Mouse (Mus musculus) forebrain, embryonic 10.5 days (tissue): ENCODE data around the gene Coil. TPM values are rescaled to one million over a fixed set of nuclear protein-coding genes. Genes with fewer than 3 reads are reported as not detected.

Experiments used
- DNase-seq: peaks from one replicate; pipeline ENCODE4 v3.0.0-alpha.2; 2017; ENCODE audit warnings: low spot score; ENCODE audit errors: extremely low spot score
- H3K27ac ChIP-seq: fragments of 300-500 bp; sonication (generic); 2 replicates; pipeline ENCODE4 v1.5.1; 2016; ENCODE audit warnings: mild to moderate bottlenecking
- H3K27me3 ChIP-seq: fragments of 300-500 bp; sonication (generic); 2 replicates; pipeline ENCODE4 v1.6.1; 2016; ENCODE audit warnings: mild to moderate bottlenecking; ENCODE audit not compliant: poor library complexity, severe bottlenecking
- H3K36me3 ChIP-seq: fragments of 300-500 bp; sonication (generic); replicated peaks from 2 replicates; pipeline ENCODE4 v1.6.1; 2016; ENCODE audit warnings: mild to moderate bottlenecking, moderate library complexity
- H3K4me1 ChIP-seq: fragments of 300-500 bp; sonication (generic); 2 replicates; pipeline ENCODE4 v1.6.1; 2016
- H3K4me3 ChIP-seq: fragments of 300-500 bp; sonication (generic); 2 replicates; pipeline ENCODE4 v1.5.1; 2016; ENCODE audit warnings: mild to moderate bottlenecking, moderate library complexity
- H3K9me3 ChIP-seq: fragments of 300-500 bp; sonication (generic); 2 replicates; pipeline ENCODE4 v1.6.1; 2016; ENCODE audit warnings: mild to moderate bottlenecking, moderate library complexity
- WGBS: fragments of 180-500 bp; shearing (Covaris S2); methylation state at CpG from one replicate; pipeline ENCODE4 v1.1.7; 2016; 5-methylcytosine and 5-hydroxymethylcytosine counted together
- polyA plus RNA-seq: library from polyadenylated mRNA; unstranded; fragments of >200 nt; fragmentation: Nextera tagmentation; extraction: Ambion mirVana; gene quantifications from 2 replicates; pipeline ENCODE4 v1.2.1, GENCODE M21; 2016

Gene Coil
- polyA plus RNA-seq, 1 experiment from 2014 or later = 29.4 TPM

DNA sequence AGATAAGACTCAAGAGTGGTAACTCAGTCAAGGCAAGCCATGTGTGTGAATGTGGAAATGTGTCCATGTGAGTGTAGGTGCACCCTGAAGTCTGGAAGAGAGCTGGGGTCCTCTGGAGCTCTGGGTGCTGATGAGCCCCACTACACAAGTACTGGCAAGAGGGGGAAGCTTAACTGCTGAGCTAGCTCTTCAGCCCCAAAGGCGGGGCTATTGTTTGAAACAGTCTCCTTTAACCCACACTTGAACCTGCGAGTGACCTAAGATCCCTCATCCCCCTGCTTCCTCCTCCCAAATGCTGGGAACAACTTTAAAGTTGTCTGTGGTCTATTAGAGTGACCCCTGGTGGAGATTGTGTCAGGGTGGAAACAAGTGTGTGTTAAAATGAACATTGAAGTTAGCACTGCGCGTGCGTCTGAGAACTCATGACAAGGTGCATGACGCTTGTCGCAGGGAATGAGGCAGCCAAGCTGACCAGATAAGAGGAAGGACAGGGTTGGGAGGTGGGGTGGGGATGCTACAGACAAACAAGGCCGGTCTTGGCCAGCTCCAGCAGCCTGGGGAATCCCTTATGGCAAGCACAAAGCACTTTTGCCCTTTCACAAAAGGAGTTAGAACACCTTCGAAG, 50.7 kb downstream of the Coil start:
- no peak for DNase-seq
- Histone ChIP-seq H3K9me3 (no peaks in the 10 kb centered on the region), H3K27ac (no peak overlapping the region), H3K4me1 (no peaks in the 10 kb centered on the region), H3K36me3 (0 out of 2 replicates have a peak, but pooled peaks cover 2% of the 10 kb centered on the region), H3K4me3 (no peak overlapping the region), H3K27me3 (no peaks in the 10 kb centered on the region)
- 72% methylated on average over 9 of the region's 9 CpGs for WGBS

DNA sequence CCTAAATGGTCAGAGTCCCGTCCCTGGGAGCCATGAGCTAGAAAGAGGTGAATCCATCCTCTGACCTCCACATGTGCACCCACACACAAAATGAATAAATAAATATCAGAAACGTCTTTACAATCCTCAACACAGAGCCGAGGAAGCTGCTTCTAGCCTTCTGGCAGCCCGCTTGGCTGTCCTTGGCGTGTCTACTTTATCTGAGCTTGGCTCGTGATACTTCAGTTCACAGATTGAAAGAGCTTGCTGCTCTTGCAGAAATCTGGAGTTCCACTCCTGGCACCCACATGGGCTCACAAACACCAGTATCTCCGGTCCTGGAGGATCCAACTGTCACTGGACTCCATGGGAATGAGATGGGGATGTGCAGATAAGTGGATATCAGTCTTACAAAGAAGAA, 51.6 kb downstream of the Coil start:
- WGBS = 92% methylated on average over 7 of the region's 7 CpGs
- Histone ChIP-seq H3K27me3 (no peaks in the 10 kb centered on the region), H3K36me3 (no peaks in the 10 kb centered on the region), H3K27ac (no peak overlapping the region), H3K4me1 (no peaks in the 10 kb centered on the region), H3K4me3 (no peak overlapping the region), H3K9me3 (no peaks in the 10 kb centered on the region)
- no peak for DNase-seq

GRCm38 (mm10) chr11:89022120-89022731, 52.2 kb downstream of the Coil start:
- WGBS = 78% methylated on average over 8 of the region's 8 CpGs
- DNase-seq = no peak

DNA sequence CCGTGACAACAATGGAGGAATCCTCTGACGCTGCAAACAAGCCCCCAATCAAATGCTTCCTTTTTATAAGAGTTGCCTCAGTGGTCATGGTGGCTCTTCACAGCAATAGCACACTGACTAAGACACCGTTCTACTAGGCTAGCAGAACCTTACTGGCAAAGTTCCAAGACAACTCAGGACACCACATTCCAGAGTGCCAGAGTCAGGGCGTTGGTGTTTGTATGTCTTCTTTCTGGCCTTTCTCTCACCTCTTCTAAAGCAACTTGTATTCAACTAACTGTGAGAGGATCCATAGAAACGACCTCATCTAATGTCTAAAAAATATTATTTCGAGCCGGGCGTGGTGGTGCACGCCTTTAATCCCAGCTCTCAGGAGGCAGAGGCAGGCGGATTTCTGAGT, 53.4 kb downstream of the Coil start:
- H3K4me3 ChIP-seq = no peak overlapping the region
- WGBS = 80% methylated on average over 10 of the region's 10 CpGs
- no peaks in the 10 kb centered on the region for H3K9me3 ChIP-seq
- no peaks in the 10 kb centered on the region for H3K4me1 ChIP-seq
- H3K36me3 ChIP-seq = no peaks in the 10 kb centered on the region
- DNase-seq = no peak
- H3K27me3 ChIP-seq = no peaks in the 10 kb centered on the region
- H3K27ac ChIP-seq = no peak overlapping the region

More at GRCm38 (mm10) chr11:89022120-89022731, 52.2 kb downstream of the Coil start:
- no peak overlapping the region for H3K4me3 ChIP-seq
- no peak overlapping the region for H3K27ac ChIP-seq
- H3K27me3 ChIP-seq = no peaks in the 10 kb centered on the region
- no peaks in the 10 kb centered on the region for H3K36me3 ChIP-seq
- H3K4me1 ChIP-seq = no peaks in the 10 kb centered on the region
- no peaks in the 10 kb centered on the region for H3K9me3 ChIP-seq

DNA sequence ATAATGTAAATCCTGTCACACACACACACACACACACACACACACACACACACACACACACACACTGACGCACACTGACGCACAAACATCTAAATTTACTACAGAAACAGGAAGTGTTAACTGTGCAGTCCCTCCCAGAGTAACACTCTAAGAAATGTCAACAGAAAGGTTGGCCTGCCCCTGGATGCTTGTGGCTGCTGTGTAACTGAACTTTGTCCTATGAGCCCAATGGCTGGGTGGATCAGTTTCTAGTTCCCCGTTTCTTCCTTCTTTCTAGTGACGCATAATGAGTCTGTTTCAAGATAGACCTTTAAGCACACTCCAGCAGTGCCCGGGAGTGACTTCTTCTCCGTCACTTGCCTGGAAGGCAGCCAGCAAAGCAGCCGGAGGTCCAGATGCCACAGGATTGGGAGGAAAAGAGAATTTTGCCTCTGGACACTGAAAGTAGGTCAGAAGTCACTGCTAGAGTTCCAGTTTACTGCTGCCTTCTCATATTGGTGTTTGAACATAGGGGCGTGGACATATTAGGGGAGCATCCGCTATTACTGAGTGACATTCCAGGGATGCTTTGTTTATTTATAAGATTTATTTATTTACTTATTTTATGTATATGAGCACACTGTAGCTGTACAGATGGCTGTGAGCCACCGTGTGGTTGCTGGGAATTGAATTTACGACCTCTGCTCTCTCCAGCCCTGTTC, 54.3 kb downstream of the Coil start:
- no peak overlapping the region for H3K27ac ChIP-seq
- H3K4me1 ChIP-seq = 0 out of 2 replicates have a peak, but pooled peaks cover 4% of the 10 kb centered on the region
- no peaks in the 10 kb centered on the region for H3K9me3 ChIP-seq
- no peak overlapping the region for H3K4me3 ChIP-seq
- 86% methylated on average over 11 of the region's 11 CpGs for WGBS
- DNase-seq = no peak
- H3K36me3 ChIP-seq = no peaks in the 10 kb centered on the region
- no peaks in the 10 kb centered on the region for H3K27me3 ChIP-seq

GRCm38 (mm10) chr11:89025603-89026002, 55.6 kb downstream of the Coil start:
- H3K4me3 ChIP-seq = no peak overlapping the region
- 85% methylated on average over 3 of the region's 3 CpGs for WGBS

DNA sequence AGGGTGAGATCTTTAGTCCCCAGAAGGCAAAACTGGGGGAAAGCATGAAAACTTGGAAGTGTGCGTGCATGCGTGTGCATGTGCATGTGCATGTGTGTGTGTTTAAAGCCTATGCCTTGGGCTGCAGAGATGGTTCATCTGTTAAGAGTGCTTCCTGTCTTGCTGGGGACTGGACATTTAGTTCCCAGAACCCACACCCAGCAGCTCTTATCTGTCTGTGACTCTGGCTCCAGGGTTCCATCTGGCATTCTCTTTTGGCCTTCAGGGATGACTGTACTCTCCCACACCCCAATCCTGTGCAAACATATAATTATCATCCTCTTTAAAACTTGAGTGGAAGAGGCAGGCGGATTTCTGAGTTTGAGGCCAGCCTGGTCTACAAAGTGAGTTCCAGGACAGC, 56.1 kb downstream of the Coil start:
- 94% methylated on average over 3 of the region's 3 CpGs for WGBS
- DNase-seq = no peak
- Histone ChIP-seq H3K4me3 (no peak overlapping the region), H3K9me3 (no peaks in the 10 kb centered on the region), H3K4me1 (peaks cover 10% of the 10 kb centered on the region; the same call in 1 of the 2 replicates), H3K27me3 (no peaks in the 10 kb centered on the region), H3K27ac (no peak overlapping the region), H3K36me3 (no peaks in the 10 kb centered on the region)

More at GRCm38 (mm10) chr11:89025603-89026002, 55.6 kb downstream of the Coil start:
- Histone ChIP-seq H3K36me3 (no peaks in the 10 kb centered on the region), H3K4me1 (peaks cover 9% of the 10 kb centered on the region; the same call in 1 of the 2 replicates), H3K27me3 (no peaks in the 10 kb centered on the region), H3K27ac (no peak overlapping the region), H3K9me3 (no peaks in the 10 kb centered on the region)
- DNase-seq = no peak

DNA sequence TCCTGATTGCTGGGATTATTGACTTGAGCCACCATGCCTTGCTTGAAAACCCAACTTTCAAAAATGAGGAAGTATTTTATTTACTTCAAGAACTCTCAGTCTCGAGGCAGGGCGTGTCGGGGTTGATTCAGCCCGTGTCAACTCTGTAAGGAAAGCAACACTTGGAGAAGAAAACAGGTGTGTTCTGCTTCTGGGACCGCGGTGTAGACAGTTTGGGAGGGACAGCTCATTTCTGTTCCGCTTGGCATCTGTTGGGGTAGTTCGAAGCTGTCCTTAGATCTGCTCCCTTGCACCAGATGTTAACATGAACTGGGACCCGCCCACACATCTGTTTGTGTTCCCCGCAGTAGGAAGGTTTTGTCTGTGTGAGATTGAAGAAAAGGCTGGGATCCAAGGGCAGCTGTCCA, 57.9 kb downstream of the Coil start:
- Histone ChIP-seq H3K36me3 (no peaks in the 10 kb centered on the region), H3K9me3 (no peaks in the 10 kb centered on the region), H3K27me3 (no peaks in the 10 kb centered on the region), H3K4me3 (no peak overlapping the region), H3K27ac (no peak overlapping the region), H3K4me1 (peaks cover 10% of the 10 kb centered on the region; the same call in 1 of the 2 replicates)
- WGBS = 86% methylated on average over 10 of the region's 10 CpGs
- DNase-seq = no peak

DNA sequence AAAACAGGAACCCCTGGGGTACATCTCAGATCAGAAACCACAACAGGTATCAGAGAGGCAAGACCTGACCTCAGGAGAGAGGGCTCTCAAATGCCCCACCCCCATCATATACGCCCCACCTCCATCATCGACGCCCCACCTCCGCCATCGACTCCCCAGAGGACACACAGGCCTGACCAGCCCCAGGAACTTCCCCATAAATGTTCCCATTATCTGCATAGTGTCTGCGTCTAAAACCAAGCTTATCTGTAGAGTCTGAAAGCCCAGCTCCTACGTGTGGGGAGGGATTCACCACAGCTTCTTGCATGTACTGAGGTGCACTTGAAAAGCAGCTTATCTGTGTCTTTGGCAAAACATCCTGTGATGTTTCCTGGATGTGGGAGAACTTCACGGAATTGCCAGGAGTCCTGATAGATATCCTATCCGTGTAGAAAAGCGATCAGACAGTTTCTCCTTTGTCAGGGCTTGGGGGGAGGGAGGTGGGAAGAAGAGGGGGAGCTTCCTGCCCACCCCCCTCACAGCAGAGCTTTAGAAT, 58.9 kb downstream of the Coil start:
- peaks cover 10% of the 10 kb centered on the region; the same call in 1 of the 2 replicates for H3K4me1 ChIP-seq
- no peak overlapping the region for H3K27ac ChIP-seq
- no peak overlapping the region for H3K4me3 ChIP-seq
- H3K9me3 ChIP-seq = no peaks in the 10 kb centered on the region
- DNase-seq = no peak
- no peaks in the 10 kb centered on the region for H3K36me3 ChIP-seq
- no peaks in the 10 kb centered on the region for H3K27me3 ChIP-seq
- 64% methylated on average over 10 of the region's 10 CpGs for WGBS

DNA sequence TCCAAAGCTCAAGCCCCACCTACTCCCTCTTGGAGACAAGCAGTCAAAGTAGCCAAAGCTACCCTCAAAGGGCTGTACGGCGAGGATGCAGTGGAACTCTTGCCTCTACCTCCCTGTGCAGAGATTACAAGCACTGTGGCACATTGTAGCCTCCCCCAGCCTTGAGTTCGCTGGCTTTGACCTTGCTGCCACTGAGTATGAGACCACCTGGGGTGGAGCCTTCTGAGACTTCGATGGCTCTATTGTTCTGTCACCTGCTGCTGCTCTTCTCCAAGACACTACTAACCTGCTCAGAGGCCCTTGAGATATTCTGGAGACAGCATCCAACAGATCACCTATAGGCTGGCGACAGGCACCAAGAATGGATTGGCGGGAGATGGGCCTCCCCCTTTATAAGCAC, 60.5 kb downstream of the Coil start:
- WGBS = 76% methylated on average over 6 of the region's 6 CpGs
- Histone ChIP-seq H3K4me3 (no peak overlapping the region), H3K27ac (no peak overlapping the region), H3K4me1 (peaks cover 10% of the 10 kb centered on the region; the same call in 1 of the 2 replicates), H3K36me3 (no peaks in the 10 kb centered on the region), H3K9me3 (no peaks in the 10 kb centered on the region), H3K27me3 (no peaks in the 10 kb centered on the region)
- no peak for DNase-seq

DNA sequence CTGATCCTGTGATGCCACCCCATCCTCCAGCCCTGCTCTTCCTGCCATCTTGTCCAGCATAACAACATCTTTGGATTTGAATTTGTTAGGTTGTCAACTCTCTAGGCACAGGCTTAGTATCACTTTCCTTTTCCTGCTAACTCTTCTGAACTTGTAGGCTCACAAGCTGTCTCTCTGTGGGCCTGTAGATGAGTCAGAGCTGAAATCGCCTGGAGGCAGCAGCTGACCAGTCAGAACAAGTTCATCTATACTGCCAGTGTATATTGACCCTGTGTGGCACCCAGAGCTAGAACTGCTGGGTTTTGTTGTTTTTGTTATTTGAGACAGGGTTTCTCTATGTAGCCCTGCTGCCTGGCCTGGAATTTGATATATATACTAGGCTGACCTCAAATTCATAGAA, 61.1 kb downstream of the Coil start:
- H3K27me3 ChIP-seq = no peaks in the 10 kb centered on the region
- no peak overlapping the region for H3K27ac ChIP-seq
- DNase-seq = no peak
- H3K9me3 ChIP-seq = no peaks in the 10 kb centered on the region
- peaks cover under 1% of the 10 kb centered on the region; the same call in 1 of the 2 replicates for H3K36me3 ChIP-seq
- H3K4me3 ChIP-seq = no peak overlapping the region
- H3K4me1 ChIP-seq = peaks cover 10% of the 10 kb centered on the region; the same call in 1 of the 2 replicates
- WGBS = 79% methylated on average over 1 of the region's 1 CpGs

DNA sequence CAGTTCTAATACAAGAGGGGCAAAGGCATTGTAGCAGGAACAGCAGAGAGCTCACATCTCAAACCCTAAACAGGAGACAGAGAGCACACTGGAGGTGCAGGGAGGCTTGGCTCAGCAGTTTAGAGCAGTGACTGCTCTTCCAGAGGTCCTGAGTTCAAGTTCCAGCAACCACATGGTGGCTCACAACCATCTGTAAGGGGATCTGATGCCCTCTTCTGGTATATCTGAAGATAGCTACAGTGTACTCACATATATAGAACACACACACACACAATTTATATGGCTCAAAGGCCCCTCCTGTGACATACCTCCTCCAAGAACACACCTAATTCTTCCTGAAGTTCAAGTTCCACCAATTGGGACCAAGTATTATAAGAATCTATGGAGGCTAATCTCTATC, 64.5 kb downstream of the Coil start:
- peaks cover 7% of the 10 kb centered on the region; the same call in 1 of the 2 replicates for H3K4me1 ChIP-seq
- DNase-seq = no peak

GRCm38 (mm10) chr11:89035552-89035951, 65.5 kb downstream of the Coil start:
- Histone ChIP-seq H3K4me3 (no peak overlapping the region), H3K36me3 (peaks cover 35% of the 10 kb centered on the region), H3K9me3 (no peaks in the 10 kb centered on the region), H3K27ac (no peak overlapping the region), H3K4me1 (peaks cover 2% of the 10 kb centered on the region; the same call in 1 of the 2 replicates), H3K27me3 (no peaks in the 10 kb centered on the region)
- DNase-seq = no peak
- 84% methylated on average over 3 of the region's 3 CpGs for WGBS

More for the DNA sequence above, 64.5 kb downstream of the Coil start:
- Histone ChIP-seq H3K27me3 (no peaks in the 10 kb centered on the region), H3K9me3 (no peaks in the 10 kb centered on the region), H3K36me3 (peaks cover 25% of the 10 kb centered on the region), H3K4me3 (no peak overlapping the region), H3K27ac (no peak overlapping the region)
